Mouse (Mus musculus): ENCODE results near the gene Gm8439. TPM values are rescaled to one million over a fixed set of nuclear protein-coding genes. Genes with fewer than 3 reads are reported as not detected.
A peak's percentile ranks its signal among the peaks of the same experiment; 100 is the strongest.

Gene Gm8439
- total RNA-seq, 4 experiments from 2014 or later = not detected

DNA sequence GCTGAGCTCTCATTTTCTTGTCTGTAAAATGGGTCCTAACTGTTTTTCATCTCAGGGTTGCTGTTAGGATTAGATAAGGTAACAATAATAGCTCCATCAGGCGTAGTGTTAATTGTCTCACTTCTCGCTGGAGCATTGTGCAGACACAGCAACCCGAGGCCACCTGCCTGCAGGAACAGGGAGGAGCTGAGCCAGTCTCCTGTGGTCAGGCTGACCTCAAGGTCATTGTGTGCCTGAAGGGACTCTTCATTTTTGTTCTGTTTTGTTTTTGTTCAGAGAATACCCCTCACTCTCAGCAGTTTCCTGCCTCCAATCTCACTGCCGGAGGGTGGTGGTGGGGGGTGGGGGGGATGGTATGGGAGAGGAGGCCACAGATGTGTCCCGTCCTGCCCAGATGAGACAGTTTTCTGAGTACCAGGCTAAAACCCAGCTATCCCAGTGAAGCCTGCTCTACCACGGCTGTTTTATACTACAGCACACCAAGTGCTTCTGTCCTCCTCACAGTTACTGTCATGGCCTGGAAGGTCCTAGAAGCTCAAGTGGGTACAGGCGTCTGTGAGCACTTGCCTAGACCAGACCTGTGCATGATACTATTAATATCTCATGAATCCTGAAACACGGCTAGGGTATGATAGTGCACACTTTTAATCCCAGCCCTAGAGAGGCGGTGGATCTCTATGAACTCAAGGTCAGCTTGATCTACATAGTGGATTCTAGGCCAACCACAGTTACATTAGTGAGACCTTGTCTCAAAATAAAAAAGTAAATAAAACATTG, 23.9 kb downstream of the Gm8439 start:
- no peak for DNase-seq (ENCODE audit: low spot score in 2 of 2)

DNA sequence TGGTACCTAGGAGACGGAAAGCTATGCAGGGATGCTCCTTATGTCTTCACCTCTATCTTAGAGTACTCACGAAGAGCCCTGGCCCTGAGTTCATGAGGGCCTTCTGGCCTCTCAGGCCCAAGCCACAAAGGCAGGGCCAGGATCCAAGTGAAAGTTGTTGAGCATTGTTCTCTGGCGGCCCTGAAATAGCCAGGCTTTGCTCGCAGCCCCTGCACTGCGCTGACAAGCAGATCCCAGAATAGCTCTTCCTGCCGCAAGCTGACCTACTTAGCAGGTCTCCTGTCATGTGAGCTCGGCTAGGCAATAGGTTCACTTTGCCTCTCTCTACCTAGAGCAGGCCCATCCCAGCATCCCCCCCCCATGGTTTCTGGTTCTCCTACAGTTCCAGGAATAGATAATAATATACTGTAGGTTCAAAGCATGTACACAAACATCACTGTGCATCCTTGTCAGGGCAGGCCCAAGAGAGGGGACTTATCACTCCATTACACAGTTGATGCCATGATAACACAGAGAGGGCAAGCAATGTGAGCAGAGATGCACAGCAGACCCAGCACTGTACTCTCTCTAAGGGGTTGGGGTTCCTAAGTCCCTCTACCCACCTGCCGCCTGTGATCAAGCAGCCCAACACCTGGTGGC, 25.3 kb downstream of the Gm8439 start:
- peak; percentile 51 to 84 for DNase-seq (ENCODE audit: low spot score in 2 of 2)

DNA sequence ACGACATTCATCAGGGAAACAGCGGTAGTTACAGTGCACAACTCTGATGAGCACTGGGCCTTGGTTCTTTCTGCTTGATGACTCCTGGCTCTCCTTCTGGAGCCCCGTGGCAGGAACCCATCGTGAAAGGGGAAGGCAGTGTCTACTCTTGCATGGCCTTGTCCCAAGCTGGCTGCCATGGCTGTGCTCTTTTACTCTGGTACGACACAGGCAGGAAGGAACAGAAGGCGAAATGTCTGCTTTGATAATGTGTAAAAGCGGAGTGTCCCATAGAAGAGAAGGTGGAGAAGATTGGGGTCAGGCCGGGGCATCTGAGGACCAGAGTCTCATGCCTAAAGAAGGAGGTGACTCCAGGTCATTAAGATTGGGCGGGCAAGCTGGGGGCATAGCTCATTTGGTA, 26.1 kb downstream of the Gm8439 start:
- no peak for DNase-seq (ENCODE audit: low spot score in 2 of 2)

DNA sequence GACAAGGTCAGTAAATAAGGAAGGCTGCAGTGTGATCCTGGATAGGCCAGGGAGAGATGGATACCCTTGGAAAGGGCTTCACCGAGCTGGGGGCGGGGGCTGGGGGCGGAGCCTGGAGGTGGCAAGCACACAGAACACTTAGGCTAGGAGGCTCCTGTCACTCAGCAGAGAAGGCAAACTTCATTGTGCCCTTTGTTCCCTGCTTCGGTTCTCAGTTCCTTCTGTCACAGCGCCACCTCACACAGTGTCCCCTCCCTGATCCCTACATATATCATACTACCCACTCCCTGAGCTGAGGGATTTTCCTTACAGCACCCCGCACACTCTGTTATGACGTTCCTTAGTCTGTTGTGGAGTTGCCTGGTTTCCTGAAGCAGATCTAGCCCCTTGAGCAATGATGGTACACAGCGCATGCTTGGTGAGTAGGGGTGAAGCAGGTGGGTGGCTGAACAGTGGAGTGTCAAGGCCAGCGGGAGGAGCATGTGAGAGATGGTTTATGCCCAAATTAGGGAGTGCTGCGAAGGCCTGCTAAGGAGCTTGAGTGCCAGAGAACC, 27.1 kb downstream of the Gm8439 start:
- peak in 1 of 2 experiments; percentile 30 for DNase-seq (ENCODE audit: low spot score in 2 of 2)

DNA sequence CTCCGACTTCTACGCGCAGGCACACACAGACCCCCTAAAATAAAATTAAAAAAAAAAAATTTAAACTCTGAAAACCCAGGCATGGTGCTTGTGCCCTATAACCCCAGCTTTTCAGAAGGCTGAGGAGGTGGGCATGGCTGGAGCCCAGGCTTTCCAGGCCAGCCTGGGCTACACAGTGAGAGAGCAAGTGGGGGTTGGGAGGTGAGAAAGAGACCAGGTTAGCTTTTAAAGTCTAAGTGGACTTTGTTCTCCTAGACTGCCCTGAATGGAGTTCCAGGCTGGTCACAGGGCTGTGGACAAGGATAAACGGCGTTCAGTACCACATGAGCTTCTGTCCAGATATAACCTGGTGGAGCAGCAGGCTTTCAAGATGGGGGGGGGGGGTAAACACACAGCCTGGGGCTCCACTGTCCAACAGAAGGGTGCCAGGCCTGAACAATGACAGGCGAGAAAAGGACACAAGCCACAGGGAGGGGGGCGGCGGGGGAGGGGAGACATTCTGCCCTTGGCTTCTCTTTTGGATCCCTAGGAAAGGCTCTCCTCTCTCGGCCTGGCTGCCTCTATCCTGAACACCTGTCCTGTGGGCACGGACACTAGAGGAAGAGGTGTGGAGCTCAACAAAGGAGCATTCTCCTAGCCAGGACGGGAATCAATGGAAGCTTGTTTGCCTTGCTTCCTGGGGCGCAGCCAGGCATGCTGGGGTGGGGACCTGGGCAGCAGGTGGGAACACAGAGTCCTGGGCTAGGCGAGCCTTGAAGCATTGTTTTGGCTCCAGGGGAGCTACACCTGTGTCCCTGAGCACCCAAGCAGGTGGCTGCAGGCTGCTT, 27.9 kb downstream of the Gm8439 start:
- no peak for DNase-seq (ENCODE audit: low spot score in 2 of 2)

DNA sequence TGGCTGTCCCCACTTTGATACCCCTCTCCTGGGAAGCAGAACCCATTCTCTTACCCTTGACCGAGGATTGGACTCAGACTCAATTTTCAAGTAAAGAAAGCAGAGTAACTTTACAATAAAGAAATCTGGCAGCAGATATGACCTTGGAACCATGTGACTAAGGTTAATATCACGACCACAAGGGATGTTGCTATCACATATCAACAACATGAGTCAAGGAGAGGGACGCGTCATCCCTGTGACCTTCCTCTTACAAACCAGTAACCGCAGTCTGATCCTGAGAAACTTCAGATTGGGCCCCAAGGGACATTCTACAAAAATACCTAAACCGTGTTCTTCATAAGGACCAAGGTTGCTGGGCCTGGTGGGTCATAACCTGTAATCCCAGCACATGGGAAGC, 39.2 kb downstream of the Gm8439 start:
- no peak for DNase-seq (ENCODE audit: low spot score in 2 of 2)

DNA sequence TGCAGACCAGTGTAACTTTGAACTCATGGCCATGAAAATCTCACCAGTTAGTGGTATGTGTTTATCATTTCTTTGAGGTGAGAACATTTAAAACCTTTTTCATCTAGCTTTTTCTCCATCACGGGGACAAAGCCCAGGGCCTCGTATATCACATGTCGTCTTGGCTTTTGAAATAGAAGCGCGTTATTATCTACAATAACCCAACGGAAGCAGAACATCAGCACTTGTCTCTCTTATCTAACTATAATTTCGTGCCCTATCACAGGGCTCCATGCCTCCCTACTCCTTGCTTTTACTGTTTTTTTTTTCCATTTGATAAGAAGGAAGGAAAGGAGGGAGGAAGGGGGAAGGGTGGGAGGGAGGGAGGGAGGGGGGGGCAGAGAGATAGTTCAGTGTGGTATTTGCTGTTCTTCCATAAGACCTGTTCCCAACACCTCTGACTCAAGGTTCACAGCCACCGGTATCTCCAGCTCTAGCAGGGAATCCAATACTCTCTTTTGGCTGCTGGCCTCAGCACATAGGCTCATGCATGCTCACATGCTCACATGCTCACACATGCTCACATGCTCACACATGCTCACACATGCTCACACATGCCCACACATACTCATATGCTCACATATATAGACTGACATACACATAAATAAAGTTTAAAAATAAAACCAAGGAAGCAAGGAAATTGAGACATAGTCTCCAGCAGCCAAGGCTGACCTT, 41.8 kb downstream of the Gm8439 start:
- DNase-seq (ENCODE audit: low spot score in 2 of 2) = no peak

DNA sequence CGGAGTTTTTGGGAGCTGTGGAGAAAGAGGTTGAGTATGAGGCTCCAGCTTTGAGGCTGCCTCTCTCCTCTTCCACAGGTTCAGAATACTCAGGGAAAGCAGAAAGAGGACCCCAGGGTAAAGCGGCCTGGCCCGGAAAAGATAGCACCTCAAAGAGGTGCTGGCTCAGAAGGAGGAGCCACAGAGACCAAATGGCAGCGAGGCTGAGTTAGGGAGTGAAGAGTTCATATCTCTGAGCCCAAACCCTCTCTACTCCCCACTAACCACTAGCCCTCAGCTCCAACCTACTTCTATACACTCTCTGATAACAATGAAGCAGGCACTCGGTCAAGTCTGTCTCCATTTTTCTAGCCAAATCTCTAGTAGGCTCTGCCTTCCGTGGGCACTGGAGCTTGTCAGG, 43.3 kb downstream of the Gm8439 start:
- DNase-seq (ENCODE audit: low spot score in 2 of 2) = no peak

DNA sequence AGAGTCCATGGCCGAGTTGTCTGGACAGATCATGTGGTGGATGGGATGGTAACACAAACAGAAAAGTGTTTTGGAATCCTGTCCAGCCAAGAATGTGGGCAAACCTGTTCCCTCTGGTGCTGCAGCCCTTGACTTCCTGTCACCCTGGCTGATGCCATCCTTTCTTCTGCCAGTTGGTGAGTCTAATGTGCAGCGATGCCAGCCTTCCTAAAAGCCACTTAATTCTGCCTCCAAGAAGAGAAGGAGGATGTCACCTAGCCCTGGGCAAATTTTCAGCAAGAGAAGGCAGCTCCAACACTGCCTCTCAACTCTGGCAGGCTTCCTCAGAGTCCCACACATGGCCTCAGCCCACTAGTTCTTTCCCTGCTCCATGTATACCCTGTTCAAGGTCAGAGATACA, 46.8 kb downstream of the Gm8439 start:
- DNase-seq (ENCODE audit: low spot score in 2 of 2) = no peak

DNA sequence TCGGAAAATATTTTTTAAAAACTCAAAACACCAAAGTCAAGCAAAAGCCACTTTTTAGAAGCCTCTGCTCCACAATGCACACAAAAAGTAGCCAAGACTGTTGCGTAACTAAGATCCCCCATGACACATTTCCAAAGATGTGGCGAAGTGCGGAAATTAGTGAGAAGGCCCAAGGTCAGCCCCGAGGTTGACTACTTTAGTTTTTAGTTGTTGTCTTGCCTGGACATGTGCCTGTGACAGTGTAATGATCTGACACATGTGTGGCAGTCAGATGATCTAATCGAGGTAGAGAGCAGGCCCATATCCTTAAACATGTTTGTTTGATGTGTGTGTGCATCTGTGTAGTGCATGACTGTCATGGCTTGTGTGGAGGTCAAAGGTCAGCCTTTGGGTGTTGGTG, 53.4 kb downstream of the Gm8439 start:
- DNase-seq (ENCODE audit: low spot score in 2 of 2) = no peak

DNA sequence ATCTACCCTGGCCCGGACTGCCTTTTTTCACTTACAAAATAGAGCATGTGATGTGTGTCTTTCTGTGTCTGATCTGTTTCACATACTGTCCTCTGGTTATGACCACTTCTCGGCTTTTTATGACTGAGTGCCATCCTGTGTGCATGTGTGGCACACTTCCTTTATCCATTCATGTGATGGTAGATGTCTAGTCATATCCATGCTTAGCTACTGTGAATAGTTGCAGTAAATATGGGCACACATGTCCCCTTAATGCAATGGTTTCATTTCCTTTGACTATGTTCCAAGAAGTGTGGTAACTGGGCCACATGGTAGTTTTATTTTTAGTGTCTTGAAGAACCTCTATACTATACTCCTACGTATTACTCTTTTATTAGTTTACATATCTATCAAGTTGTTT, 55.4 kb downstream of the Gm8439 start:
- DNase-seq (ENCODE audit: low spot score in 2 of 2) = no peak

DNA sequence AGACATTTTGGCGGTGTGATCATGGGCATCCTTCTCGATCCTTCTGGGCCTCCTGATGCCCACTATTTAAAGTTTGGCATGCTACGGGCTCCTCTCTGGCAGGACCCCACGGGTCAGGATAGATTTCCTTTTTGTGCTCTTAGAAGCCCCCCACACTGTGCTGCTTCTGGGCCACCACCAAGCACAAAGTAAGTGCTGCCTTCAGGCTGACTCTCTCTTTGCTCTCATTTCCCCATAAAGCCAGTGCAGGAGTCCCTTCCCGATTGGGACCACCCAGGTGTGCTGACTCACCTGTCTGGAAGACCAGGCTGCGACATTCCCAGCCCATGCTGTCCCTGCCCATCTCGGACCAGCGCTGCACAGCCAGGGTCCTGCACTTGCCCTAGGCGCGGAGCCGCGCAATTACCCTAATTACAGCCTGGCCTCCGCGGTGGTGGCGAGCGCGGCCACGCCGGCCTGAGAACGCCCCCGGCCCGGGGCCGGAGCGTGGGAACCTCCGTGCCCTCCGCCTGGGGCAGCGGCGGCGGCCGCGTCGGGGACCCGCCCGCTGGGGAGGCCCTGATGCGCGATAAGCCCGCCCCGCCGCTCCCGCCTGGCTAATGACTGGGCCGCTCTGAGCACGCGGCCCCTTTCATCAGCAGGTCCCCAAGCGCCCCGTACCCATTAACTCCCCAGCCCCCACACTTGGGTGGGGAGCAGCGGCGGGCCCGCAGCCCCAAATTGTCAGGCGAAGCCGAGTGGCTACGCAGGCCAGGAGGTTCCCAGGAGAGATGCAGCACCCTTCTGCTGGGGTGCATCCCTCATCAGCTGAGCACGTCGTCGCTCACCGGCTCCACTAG, 61.0 kb downstream of the Gm8439 start:
- peak in 1 of 2 experiments; percentile 19 for DNase-seq (ENCODE audit: low spot score in 2 of 2)

DNA sequence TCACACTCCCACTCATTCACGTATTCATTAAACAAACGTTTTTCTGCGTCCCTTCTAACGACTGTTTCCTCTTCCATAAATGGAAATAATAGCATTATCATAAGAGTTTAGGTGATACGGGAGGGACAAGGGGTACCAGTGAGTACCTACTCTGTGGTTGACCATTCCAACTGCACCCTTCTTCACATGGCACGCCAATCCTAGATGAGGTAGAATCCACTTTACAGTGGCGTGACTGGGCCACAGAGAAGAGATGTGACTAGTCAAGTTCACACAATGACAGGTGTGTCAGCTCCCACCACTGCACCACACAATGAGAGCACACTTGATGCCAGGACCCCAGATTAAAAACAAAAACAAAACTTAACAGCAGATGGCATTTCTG, 61.7 kb downstream of the Gm8439 start:
- DNase-seq (ENCODE audit: low spot score in 2 of 2) = no peak

DNA sequence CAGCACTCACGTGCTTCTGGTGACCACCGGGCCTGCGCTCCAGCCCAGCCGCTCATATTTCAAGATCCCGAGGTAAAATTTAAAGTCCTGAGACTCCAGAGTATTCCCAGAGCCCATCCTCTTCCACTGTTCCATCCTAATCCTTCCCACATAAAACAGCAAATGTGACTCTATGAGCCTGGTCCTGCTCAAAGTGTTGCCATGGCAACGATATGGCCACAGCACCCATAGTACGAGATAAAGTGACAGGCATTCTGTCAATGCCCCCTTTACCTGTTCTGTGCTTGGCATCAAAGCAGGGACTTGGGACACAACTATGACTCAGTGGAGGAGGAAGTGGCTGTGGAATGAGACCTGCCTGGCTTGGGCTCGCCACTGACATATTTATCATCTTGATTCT, 67.4 kb downstream of the Gm8439 start:
- no peak for DNase-seq (ENCODE audit: low spot score in 2 of 2)

Other genes starting within 250 kb of the Gm8439 start
- gene Scmh1, start 183.5 kb upstream of the Gm8439 start, total RNA-seq (2022) = 10 to 100 TPM; 85.6 to 99.5 (median 87.5) TPM
- under 1 TPM; 0.46 to 0.56 (median 0.51) TPM for gene Slfnl1, start 56.5 kb upstream of the Gm8439 start, total RNA-seq (2022)
- 10 to 100 TPM; 36.9 to 37.8 (median 37.8) TPM for gene Ctps, start 18.5 kb upstream of the Gm8439 start, total RNA-seq (2022)
- 10 to 100 TPM; 14.1 to 18.0 (median 17.1) TPM for gene Cited4, start 77.8 kb downstream of the Gm8439 start, total RNA-seq (2022)
- 1 to 10 TPM; 7.5 to 9.1 (median 7.7) TPM for gene Kcnq4, start 159.9 kb downstream of the Gm8439 start, total RNA-seq (2022)
- gene Nfyc, start 242.8 kb downstream of the Gm8439 start, total RNA-seq (2022) = 10 to 100 TPM; 42.4 to 48.9 (median 47.9) TPM